10 mouse cellular contexts compared by ENCODE assay signal in the genomic region with DNA sequence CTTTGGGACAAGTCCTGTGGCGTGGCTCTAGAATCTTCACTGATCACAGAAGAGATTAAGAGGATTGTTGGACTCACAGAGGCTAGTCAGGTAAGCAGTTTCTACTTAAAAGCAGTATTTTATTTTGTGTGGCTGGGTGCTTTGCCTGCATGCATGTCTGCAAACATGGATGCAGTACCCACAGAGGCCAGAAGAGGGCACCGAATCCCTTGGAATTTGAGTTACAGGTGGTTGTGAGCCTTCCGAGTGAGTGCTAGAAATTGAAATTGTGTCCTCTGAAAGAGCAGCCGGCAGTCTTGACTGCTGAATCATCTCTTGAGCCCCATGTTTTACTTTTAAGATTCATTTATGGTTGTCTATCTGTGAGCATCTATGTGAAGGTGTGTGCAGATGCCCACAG. TPM values are rescaled to one million over a fixed set of nuclear protein-coding genes. Genes with fewer than 3 reads are reported as not detected.
DNase-seq lines count a peak whose midpoint lies in the region; ATAC-seq and TF ChIP-seq lines count a peak whose summit lies in the region.
"Had no signal": no experiment of that assay in that cellular context is flagged by ENCODE, and none has a peak within 500 bp of the region (broad histone marks: within the 10 kb centered on the region; RNA-seq: fewer than 3 reads in every experiment).

No protein-coding gene starts in this region.

- H3K27me3 ChIP-seq in hindbrain, postnatal 0 days (ENCODE audit: insufficient read depth, low read length): no peaks in the 10 kb centered on the region
- no peaks in the 10 kb centered on the region for H3K27me3 ChIP-seq in hindbrain, embryonic 13.5 days
- H3K27me3 ChIP-seq in embryonic facial prominence, embryonic 10.5 days (replicated peaks; ENCODE audit: low read depth, poor library complexity, severe bottlenecking): no peaks in the 10 kb centered on the region
- H3K27me3 ChIP-seq in limb, embryonic 10.5 days (ENCODE audit: low read depth, poor library complexity, severe bottlenecking): no peaks in the 10 kb centered on the region
- H3K27me3 ChIP-seq: limb, embryonic 12.5 days had no signal

- WGBS in hindbrain, postnatal 0 days: 66% methylated on average over 4 of the region's 4 CpGs
- 57% methylated on average over 4 of the region's 4 CpGs for WGBS in hindbrain, embryonic 13.5 days
- 51% methylated on average over 4 of the region's 4 CpGs for WGBS in embryonic facial prominence, embryonic 10.5 days
- whole genome bisulfite sequencing in limb, embryonic 10.5 days: 54% methylated on average over 4 of the region's 4 CpGs
- WGBS in olfactory bulb, adult 2 months: 68% methylated on average over 4 of the region's 4 CpGs

- no peak overlapping the region for H3K4me3 ChIP-seq in hindbrain, postnatal 0 days (ENCODE audit: low read length)
- no peak overlapping the region for H3K4me3 ChIP-seq in hindbrain, embryonic 13.5 days
- H3K4me3 ChIP-seq in embryonic facial prominence, embryonic 10.5 days: no peak overlapping the region
- no peak overlapping the region for H3K4me3 ChIP-seq in limb, embryonic 10.5 days
- H3K4me3 ChIP-seq in olfactory bulb, adult 2 months (ENCODE audit: insufficient read depth, low read depth, low read length): no peak overlapping the region
- H3K4me3 ChIP-seq: limb, embryonic 12.5 days had no signal

- no peaks in the 10 kb centered on the region; the same call in 1 of the 2 replicates for H3K4me1 ChIP-seq in hindbrain, postnatal 0 days (ENCODE audit: insufficient read depth, low read length)
- no peaks in the 10 kb centered on the region; the same call in 1 of the 2 replicates for H3K4me1 ChIP-seq in hindbrain, embryonic 13.5 days (replicated peaks)
- no peaks in the 10 kb centered on the region for H3K4me1 ChIP-seq in embryonic facial prominence, embryonic 10.5 days
- H3K4me1 ChIP-seq in limb, embryonic 10.5 days: no peaks in the 10 kb centered on the region
- peaks cover 10% of the 10 kb centered on the region for H3K4me1 ChIP-seq in olfactory bulb, adult 2 months (ENCODE audit: control insufficient read depth, insufficient read depth, low read length)
- H3K4me1 ChIP-seq: limb, embryonic 12.5 days had no signal

- no peaks in the 10 kb centered on the region for H3K9me3 ChIP-seq in hindbrain, postnatal 0 days (ENCODE audit: low read length)
- H3K9me3 ChIP-seq in hindbrain, embryonic 13.5 days: no peaks in the 10 kb centered on the region
- no peaks in the 10 kb centered on the region for H3K9me3 ChIP-seq in embryonic facial prominence, embryonic 10.5 days
- no peaks in the 10 kb centered on the region for H3K9me3 ChIP-seq in limb, embryonic 10.5 days (replicated peaks)
- H3K9me3 ChIP-seq: limb, embryonic 12.5 days had no signal

- ATAC-seq in hindbrain, postnatal 0 days: no peak
- ATAC-seq in hindbrain, embryonic 13.5 days (ENCODE audit: low FRiP score): no peak

- peak; percentile 69 for DNase-seq in hindbrain, postnatal 0 days (ENCODE audit: low spot score)
- DNase-seq in CD4-positive, CD25-positive, alpha-beta regulatory T cell, adult 2 months (ENCODE audit: low read depth, low spot score): peak; percentile 81
- peak; percentile 77 for DNase-seq in R1 (ENCODE audit: low read depth, low spot score)
- peak; percentile 60 for DNase-seq in embryonic facial prominence, embryonic 10.5 days (ENCODE audit: low spot score)
- peak; percentile 80 for DNase-seq in limb, embryonic 10.5 days (ENCODE audit: low spot score)
- no peak for DNase-seq in Muller cell, postnatal 12 days (ENCODE audit: inconsistent ontology term)

- TF ChIP-seq CTCF in hindbrain, postnatal 0 days (IDR thresholded peaks at IDR 0.05; ENCODE audit: low read depth): peak; percentile 67
- peak; percentile 52; the same call in 1 of the 2 replicates for TF ChIP-seq CTCF in olfactory bulb, adult 2 months (IDR thresholded peaks at IDR 0.05; ENCODE audit: insufficient read depth, low read depth, low read length)

- H3K9ac ChIP-seq in hindbrain, postnatal 0 days (replicated peaks; ENCODE audit: low read length): no peak overlapping the region
- no peak overlapping the region for H3K9ac ChIP-seq in hindbrain, embryonic 13.5 days
- H3K9ac ChIP-seq: limb, embryonic 12.5 days had no signal

- H3K36me3 ChIP-seq in hindbrain, postnatal 0 days (ENCODE audit: insufficient read depth, low read length): no peaks in the 10 kb centered on the region
- H3K36me3 ChIP-seq in hindbrain, embryonic 13.5 days: no peaks in the 10 kb centered on the region
- H3K36me3 ChIP-seq in embryonic facial prominence, embryonic 10.5 days (replicated peaks): no peaks in the 10 kb centered on the region
- peaks cover 3% of the 10 kb centered on the region; the same call in 1 of the 2 replicates for H3K36me3 ChIP-seq in limb, embryonic 10.5 days

- no peak for TF ChIP-seq POLR2A in olfactory bulb, adult 2 months (IDR thresholded peaks at IDR 0.05; ENCODE audit: insufficient read depth, low read depth, low read length)

- no peak overlapping the region for H3K27ac ChIP-seq in hindbrain, postnatal 0 days
- H3K27ac ChIP-seq in hindbrain, embryonic 13.5 days: no peak overlapping the region
- no peak overlapping the region for H3K27ac ChIP-seq in embryonic facial prominence, embryonic 10.5 days (replicated peaks)
- H3K27ac ChIP-seq in limb, embryonic 10.5 days: no peak overlapping the region
- H3K27ac ChIP-seq in olfactory bulb, adult 2 months (ENCODE audit: insufficient read depth, low read depth, low read length): no peak overlapping the region
- H3K27ac ChIP-seq: limb, embryonic 12.5 days had no signal

- no peak overlapping the region for H3K4me2 ChIP-seq in hindbrain, postnatal 0 days (ENCODE audit: low read depth, low read length)
- no peak overlapping the region for H3K4me2 ChIP-seq in hindbrain, embryonic 13.5 days
- H3K4me2 ChIP-seq: limb, embryonic 12.5 days had no signal

RNA-seq across cellular contexts. Expression of a gene that starts 18.3 kb away (rescaled TPM):
- total RNA-seq in hindbrain, postnatal 0 days (2014; rRNA removed): 1.8 and 2.2 TPM in 2 replicates
- 2.6 and 3.0 TPM in 2 replicates for polyA plus RNA-seq in hindbrain, postnatal 0 days (2015; fragmentation: Nextera tagmentation; extraction: Ambion mirVana)
- 4.8 and 6.9 TPM in 2 replicates for polyA plus RNA-seq in hindbrain, embryonic 13.5 days (2015; fragmentation: Nextera tagmentation; extraction: Ambion mirVana)
- polyA plus RNA-seq in embryonic facial prominence, embryonic 10.5 days (2016; fragmentation: Nextera tagmentation; extraction: Ambion mirVana): 0.75 and 1.7 TPM in 2 replicates
- 0.06 TPM in 1 of 2 replicates, not detected in the other for polyA plus RNA-seq in limb, embryonic 10.5 days (2016; fragmentation: Nextera tagmentation; extraction: Ambion mirVana)
- polyA plus RNA-seq in olfactory bulb, adult 2 months (2012; ENCODE audit: insufficient read depth, insufficient read length, low replicate concordance, missing spikeins): not detected in 2 replicates
- polyA plus RNA-seq: erythroblast, embryonic 14.5 days had no signal
